Mouse (Mus musculus) liver, embryonic 14.5 days (tissue): Measurements from ENCODE around the gene Vmp1.

Source experiments
- CTCF ChIP-seq: IDR thresholded peaks from 2 replicates; pipeline ENCODE4 v1.5.1; 2016; ENCODE audit warnings: antibody characterized with exemption, low read depth, control low read depth
- EP300 ChIP-seq: IDR thresholded peaks from 2 replicates; pipeline ENCODE4 v1.6.1; 2016; ENCODE audit warnings: antibody characterized with exemption, low read depth

GRCm38 (mm10) chr11:86634396-86634795, 49.2 kb downstream of the Vmp1 start:
- no peak for TF ChIP-seq EP300
- TF ChIP-seq CTCF = no peak
